Mouse (Mus musculus): ENCODE data around the gene Epha3.

Epha3 gene

GRCm38 (mm10) chr16:63500975-63501393 lies 363.0 kb downstream of the Epha3 start:
- no peak for DNase-seq (ENCODE audit: low spot score in 2 of 2)
